ENCODE assay signal across 12 mouse cellular contexts in the genomic region with DNA sequence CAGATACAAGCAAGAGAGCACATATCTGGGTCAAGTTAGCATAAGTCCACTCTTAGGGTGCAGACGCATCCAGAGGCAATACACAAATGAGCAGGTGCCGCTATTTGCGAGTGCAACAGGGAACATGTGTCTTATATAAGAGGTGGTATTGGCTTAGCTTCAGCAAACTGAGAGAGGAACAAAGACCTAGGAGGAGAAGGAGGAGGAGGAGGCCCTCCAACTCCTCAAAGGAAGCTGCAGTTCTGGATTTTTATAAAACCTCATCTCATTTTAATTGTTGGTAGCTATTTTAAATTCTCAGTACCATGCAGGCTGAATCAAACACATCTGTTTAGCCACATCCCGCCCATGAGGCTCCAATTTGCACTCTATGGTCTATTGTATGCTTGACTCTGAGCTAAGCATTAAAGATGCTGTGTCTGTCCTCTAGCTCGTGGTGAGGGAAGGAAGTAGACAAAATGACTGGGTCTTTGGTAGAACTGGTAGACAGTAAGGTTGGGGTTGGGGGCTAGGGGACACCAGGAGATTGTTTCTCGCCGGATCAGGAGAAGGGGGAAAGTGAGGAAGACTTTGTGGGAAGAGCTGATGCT.
"Had no signal": no experiment of that assay in that cellular context is flagged by ENCODE, and none has a peak within 500 bp of the region (broad histone marks: within the 10 kb centered on the region; RNA-seq: fewer than 3 reads in every experiment).

No protein-coding gene starts in this region.

- H3K4me1 ChIP-seq: kidney, embryonic 15.5 days; liver, embryonic 15.5 days; midbrain, embryonic 13.5 days; stomach, embryonic 15.5 days had no signal

- H3K36me3 ChIP-seq: kidney, embryonic 15.5 days; limb, embryonic 13.5 days; liver, embryonic 15.5 days; midbrain, embryonic 13.5 days; stomach, embryonic 15.5 days had no signal

- H3K27me3 ChIP-seq: kidney, embryonic 15.5 days; limb, embryonic 13.5 days; liver, embryonic 15.5 days; midbrain, embryonic 13.5 days; stomach, embryonic 15.5 days had no signal

- H3K9me3 ChIP-seq: kidney, embryonic 15.5 days; limb, embryonic 13.5 days; liver, embryonic 15.5 days; midbrain, embryonic 13.5 days; stomach, embryonic 15.5 days had no signal

- H3K9ac ChIP-seq: kidney, embryonic 15.5 days; limb, embryonic 13.5 days; liver, embryonic 15.5 days; midbrain, embryonic 13.5 days; stomach, embryonic 15.5 days had no signal

- DNase-seq: kidney, adult 2 months; kidney, postnatal 14 days; layer of hippocampus, postnatal 36 days; lung, adult 2 months; lung, postnatal 36 days; thymus, postnatal 36 days had no signal

- ATAC-seq: lung, postnatal 0 days; midbrain, embryonic 13.5 days had no signal

- H3K27ac ChIP-seq: kidney, embryonic 15.5 days; liver, embryonic 15.5 days; midbrain, embryonic 13.5 days; stomach, embryonic 15.5 days had no signal

- H3K4me3 ChIP-seq: kidney, embryonic 15.5 days; limb, embryonic 13.5 days; liver, embryonic 15.5 days; midbrain, embryonic 13.5 days; stomach, embryonic 15.5 days had no signal

- H3K4me2 ChIP-seq: kidney, embryonic 15.5 days; limb, embryonic 13.5 days; liver, embryonic 15.5 days; midbrain, embryonic 13.5 days; stomach, embryonic 15.5 days had no signal
